Mouse (Mus musculus): ENCODE measurements around the gene Gm49369. TPM values are rescaled to one million over a fixed set of nuclear protein-coding genes. Genes with fewer than 3 reads are reported as not detected.

Gm49369 gene
- polyA plus RNA-seq, 1 experiment from 2014 or later: not detected

- no peak overlapping the region for H3K9ac ChIP-seq
- 85% methylated on average over 4 of the region's 4 CpGs for WGBS
- no peaks in the 10 kb centered on the region for H3K9me3 ChIP-seq
- no peak overlapping the region for H3K27ac ChIP-seq
- no peaks in the 10 kb centered on the region for H3K36me3 ChIP-seq
- no peak overlapping the region for H3K4me2 ChIP-seq (replicated peaks)
- no peak overlapping the region for H3K4me3 ChIP-seq
- no peak for ATAC-seq (ENCODE audit: low FRiP score, low read depth)
- peaks cover 8% of the 10 kb centered on the region for H3K27me3 ChIP-seq
- H3K4me1 ChIP-seq: no peaks in the 10 kb centered on the region
Measured at GRCm38 (mm10) chr7:142363107-142363506, 19.4 kb downstream of the Gm49369 start.

- H3K4me3 ChIP-seq: no peak overlapping the region
- H3K4me1 ChIP-seq: no peaks in the 10 kb centered on the region
- no peak for ATAC-seq (ENCODE audit: low FRiP score, low read depth)
- no peaks in the 10 kb centered on the region for H3K9me3 ChIP-seq
- no peaks in the 10 kb centered on the region; the same call in 1 of the 2 replicates for H3K27me3 ChIP-seq
- no peak overlapping the region for H3K27ac ChIP-seq
- no peaks in the 10 kb centered on the region for H3K36me3 ChIP-seq
- no peak overlapping the region for H3K4me2 ChIP-seq (replicated peaks)
- no peak overlapping the region for H3K9ac ChIP-seq
Measured at GRCm38 (mm10) chr7:142360743-142361142, 21.7 kb downstream of the Gm49369 start.

- no peak overlapping the region for H3K27ac ChIP-seq
- no peaks in the 10 kb centered on the region for H3K9me3 ChIP-seq
- no peak overlapping the region for H3K4me2 ChIP-seq (replicated peaks)
- no peak overlapping the region for H3K9ac ChIP-seq
- WGBS: 65% methylated on average over 8 of the region's 8 CpGs
- H3K27me3 ChIP-seq: no peaks in the 10 kb centered on the region; the same call in 1 of the 2 replicates
- H3K36me3 ChIP-seq: no peaks in the 10 kb centered on the region
- no peaks in the 10 kb centered on the region for H3K4me1 ChIP-seq
- no peak for ATAC-seq (ENCODE audit: low FRiP score, low read depth)
- no peak overlapping the region for H3K4me3 ChIP-seq
Measured at GRCm38 (mm10) chr7:142359129-142359528, 23.3 kb downstream of the Gm49369 start.

- 38% methylated on average over 3 of the region's 3 CpGs for WGBS
- Histone ChIP-seq H3K4me2 (replicated peaks) (no peak overlapping the region), H3K4me3 (no peak overlapping the region), H3K27ac (no peak overlapping the region), H3K27me3 (no peaks in the 10 kb centered on the region; the same call in 1 of the 2 replicates), H3K36me3 (no peaks in the 10 kb centered on the region), H3K9me3 (no peaks in the 10 kb centered on the region), H3K9ac (no peak overlapping the region), H3K4me1 (peaks cover 2% of the 10 kb centered on the region; the same call in 1 of the 2 replicates)
- no peak for ATAC-seq (ENCODE audit: low FRiP score, low read depth)
Measured at GRCm38 (mm10) chr7:142357566-142357965, 24.9 kb downstream of the Gm49369 start.

GRCm38 (mm10) chr7:142354661-142355233 is 27.7 kb downstream of the Gm49369 start:
- no peaks in the 10 kb centered on the region for H3K36me3 ChIP-seq
- WGBS: 64% methylated on average over 8 of the region's 8 CpGs
- H3K9me3 ChIP-seq: no peaks in the 10 kb centered on the region
- ATAC-seq (ENCODE audit: low FRiP score, low read depth): no peak
- peaks cover 13% of the 10 kb centered on the region; the same call in 1 of the 2 replicates for H3K4me1 ChIP-seq
- no peak overlapping the region for H3K9ac ChIP-seq
- no peaks in the 10 kb centered on the region; the same call in 1 of the 2 replicates for H3K27me3 ChIP-seq
- no peak overlapping the region for H3K27ac ChIP-seq
- no peak overlapping the region for H3K4me2 ChIP-seq (replicated peaks)
- no peak overlapping the region for H3K4me3 ChIP-seq

GRCm38 (mm10) chr7:142353854-142354253 is 28.6 kb downstream of the Gm49369 start:
- no peak for ATAC-seq (ENCODE audit: low FRiP score, low read depth)
- H3K27ac ChIP-seq: no peak overlapping the region
- H3K9me3 ChIP-seq: no peaks in the 10 kb centered on the region
- 70% methylated on average over 5 of the region's 5 CpGs for WGBS
- H3K27me3 ChIP-seq: no peaks in the 10 kb centered on the region; the same call in 1 of the 2 replicates
- H3K4me3 ChIP-seq: no peak overlapping the region
- H3K4me1 ChIP-seq: peaks cover 20% of the 10 kb centered on the region
- no peak overlapping the region for H3K9ac ChIP-seq
- no peaks in the 10 kb centered on the region for H3K36me3 ChIP-seq
- no peak overlapping the region for H3K4me2 ChIP-seq (replicated peaks)

- no peak for ATAC-seq (ENCODE audit: low FRiP score, low read depth)
- no peaks in the 10 kb centered on the region; the same call in 1 of the 2 replicates for H3K27me3 ChIP-seq
- H3K4me2 ChIP-seq (replicated peaks): no peak overlapping the region
- H3K36me3 ChIP-seq: no peaks in the 10 kb centered on the region
- no peak overlapping the region for H3K27ac ChIP-seq
- WGBS: 75% methylated on average over 5 of the region's 5 CpGs
- H3K9me3 ChIP-seq: no peaks in the 10 kb centered on the region
- no peak overlapping the region for H3K9ac ChIP-seq
- H3K4me3 ChIP-seq: no peak overlapping the region
- H3K4me1 ChIP-seq: peaks cover 21% of the 10 kb centered on the region
Measured at GRCm38 (mm10) chr7:142351569-142351968, 30.9 kb downstream of the Gm49369 start.

GRCm38 (mm10) chr7:142349308-142349961 is 33.0 kb downstream of the Gm49369 start:
- WGBS: 24% methylated on average over 9 of the region's 9 CpGs
- Histone ChIP-seq H3K36me3 (no peaks in the 10 kb centered on the region), H3K4me2 (replicated peaks) (peak overlapping the region; percentile 21; the same call in 1 of the 2 replicates), H3K9ac (no peak overlapping the region), H3K27ac (no peak overlapping the region; the same call in 1 of the 2 replicates), H3K9me3 (no peaks in the 10 kb centered on the region), H3K4me1 (peaks cover 21% of the 10 kb centered on the region), H3K27me3 (no peaks in the 10 kb centered on the region), H3K4me3 (no peak overlapping the region)
- ATAC-seq (ENCODE audit: low FRiP score, low read depth): 0 out of 2 replicates have a peak, but pooled peaks have one; percentile 54

- H3K36me3 ChIP-seq: no peaks in the 10 kb centered on the region
- H3K27me3 ChIP-seq: no peaks in the 10 kb centered on the region
- no peak for ATAC-seq (ENCODE audit: low FRiP score, low read depth)
- H3K9me3 ChIP-seq: no peaks in the 10 kb centered on the region
- H3K4me2 ChIP-seq (replicated peaks): no peak overlapping the region
- WGBS: 66% methylated on average over 4 of the region's 4 CpGs
- H3K4me1 ChIP-seq: peaks cover 19% of the 10 kb centered on the region
- H3K27ac ChIP-seq: no peak overlapping the region
- H3K9ac ChIP-seq: no peak overlapping the region
- H3K4me3 ChIP-seq: no peak overlapping the region
Measured at GRCm38 (mm10) chr7:142347542-142347941, 34.9 kb downstream of the Gm49369 start.

- Histone ChIP-seq H3K27ac (no peak overlapping the region), H3K4me3 (no peak overlapping the region), H3K9me3 (no peaks in the 10 kb centered on the region), H3K4me2 (replicated peaks) (no peak overlapping the region), H3K9ac (no peak overlapping the region), H3K4me1 (peaks cover 13% of the 10 kb centered on the region), H3K36me3 (no peaks in the 10 kb centered on the region), H3K27me3 (no peaks in the 10 kb centered on the region)
- no peak for ATAC-seq (ENCODE audit: low FRiP score, low read depth)
- 73% methylated on average over 3 of the region's 3 CpGs for WGBS
Measured at GRCm38 (mm10) chr7:142342247-142342640, 40.2 kb downstream of the Gm49369 start.

GRCm38 (mm10) chr7:142341564-142342246 is 40.8 kb downstream of the Gm49369 start:
- H3K36me3 ChIP-seq: no peaks in the 10 kb centered on the region
- 0 out of 2 replicates have a peak overlapping the region, but pooled peaks have one; percentile 15 for H3K27ac ChIP-seq
- H3K4me3 ChIP-seq: no peak overlapping the region
- 0 out of 2 replicates have a peak overlapping the region, but pooled peaks have one; percentile 13 for H3K9ac ChIP-seq
- H3K4me2 ChIP-seq (replicated peaks): no peak overlapping the region
- H3K9me3 ChIP-seq: no peaks in the 10 kb centered on the region
- WGBS: 57% methylated on average over 10 of the region's 10 CpGs
- H3K27me3 ChIP-seq: no peaks in the 10 kb centered on the region
- peaks cover 13% of the 10 kb centered on the region for H3K4me1 ChIP-seq
- no peak for ATAC-seq (ENCODE audit: low FRiP score, low read depth)

GRCm38 (mm10) chr7:142340269-142340970 is 42.0 kb downstream of the Gm49369 start:
- 45% methylated on average over 10 of the region's 10 CpGs for whole genome bisulfite sequencing

More at GRCm38 (mm10) chr7:142340269-142340970, 42.0 kb downstream of the Gm49369 start:
- H3K9ac ChIP-seq: no peak overlapping the region
- no peaks in the 10 kb centered on the region for H3K36me3 ChIP-seq
- H3K9me3 ChIP-seq: no peaks in the 10 kb centered on the region
- 0 out of 2 replicates have a peak overlapping the region, but pooled peaks have one; percentile 15 for H3K27ac ChIP-seq
- no peaks in the 10 kb centered on the region for H3K27me3 ChIP-seq
- ATAC-seq (ENCODE audit: low FRiP score, low read depth): no peak
- peaks cover 13% of the 10 kb centered on the region for H3K4me1 ChIP-seq
- H3K4me3 ChIP-seq: no peak overlapping the region
- H3K4me2 ChIP-seq (replicated peaks): no peak overlapping the region

Measured in limb, embryonic 13.5 days (tissue).